Mouse (Mus musculus): ENCODE measurements around the gene Prkcb. TPM values are rescaled to one million over a fixed set of nuclear protein-coding genes. Genes with fewer than 3 reads are reported as not detected.
A peak's percentile ranks its signal among the peaks of the same experiment; 100 is the strongest.

The Prkcb gene
- total RNA-seq, 2 experiments from 2014 or later: 13.4 to 13.5 TPM

GRCm38 (mm10) chr7:122402041-122402440 is 113.5 kb downstream of the Prkcb start:
- no peak for DNase-seq

DNA sequence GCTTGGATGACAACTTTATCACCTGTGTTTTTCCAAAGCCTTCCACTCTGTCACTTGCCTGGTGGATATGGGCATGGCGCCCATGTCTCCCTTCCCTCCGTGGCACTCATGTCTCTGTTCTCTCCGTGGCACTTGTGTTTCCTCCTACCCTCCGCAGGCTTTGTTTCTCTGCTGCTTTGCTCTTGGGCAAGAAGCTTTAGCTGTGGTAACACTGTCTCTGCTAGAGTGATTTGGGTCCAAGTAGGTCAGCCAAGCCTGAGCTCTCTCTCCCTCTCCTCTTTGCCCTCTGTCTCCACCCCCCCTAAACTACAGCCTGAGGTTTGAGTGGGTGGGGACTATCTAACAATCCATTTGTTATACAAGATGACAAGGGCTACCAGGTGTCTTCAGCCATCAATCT is 114.8 kb downstream of the Prkcb start:
- peak; percentile 44 for DNase-seq

DNA sequence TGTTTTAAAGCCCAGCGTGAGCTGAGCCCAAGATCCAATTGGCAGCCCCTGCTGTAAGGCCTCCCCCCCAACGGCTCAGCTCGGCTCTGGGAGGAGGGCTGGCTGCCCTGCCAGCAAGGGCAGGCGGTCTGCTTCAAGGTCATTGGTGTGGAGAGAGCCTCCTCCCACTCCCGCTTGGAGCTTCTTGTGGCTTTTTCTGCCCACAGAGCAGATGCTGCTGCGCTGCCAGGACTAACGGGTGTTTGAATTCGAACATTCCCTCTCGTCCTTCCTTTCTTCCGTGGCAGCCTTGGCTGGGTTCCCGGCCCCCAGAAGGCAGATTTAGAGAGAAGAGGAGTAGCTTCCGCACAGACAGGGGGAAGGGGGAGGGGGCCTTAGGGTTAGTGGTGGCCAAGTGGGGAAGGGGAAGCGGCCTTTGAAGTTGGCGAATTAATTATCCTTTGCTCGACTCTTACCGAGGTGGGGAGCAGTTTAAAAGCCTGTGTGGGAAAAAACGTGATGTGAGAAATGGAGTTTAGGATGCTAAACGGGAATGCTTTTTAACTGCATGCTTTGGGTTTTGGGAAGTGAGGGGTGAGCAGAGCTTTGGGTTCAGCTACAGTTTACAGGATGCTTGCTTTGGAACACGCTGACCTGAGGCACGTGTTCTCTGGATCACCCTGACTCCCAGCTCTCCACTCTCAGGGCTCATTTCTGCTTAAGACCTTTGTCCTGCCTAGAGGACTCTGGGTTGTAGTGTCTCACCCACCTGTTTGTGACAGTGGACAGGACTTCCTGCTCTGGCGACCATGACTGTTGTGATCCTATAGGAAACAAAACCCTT is 116.2 kb downstream of the Prkcb start:
- DNase-seq: peak; percentile 70

DNA sequence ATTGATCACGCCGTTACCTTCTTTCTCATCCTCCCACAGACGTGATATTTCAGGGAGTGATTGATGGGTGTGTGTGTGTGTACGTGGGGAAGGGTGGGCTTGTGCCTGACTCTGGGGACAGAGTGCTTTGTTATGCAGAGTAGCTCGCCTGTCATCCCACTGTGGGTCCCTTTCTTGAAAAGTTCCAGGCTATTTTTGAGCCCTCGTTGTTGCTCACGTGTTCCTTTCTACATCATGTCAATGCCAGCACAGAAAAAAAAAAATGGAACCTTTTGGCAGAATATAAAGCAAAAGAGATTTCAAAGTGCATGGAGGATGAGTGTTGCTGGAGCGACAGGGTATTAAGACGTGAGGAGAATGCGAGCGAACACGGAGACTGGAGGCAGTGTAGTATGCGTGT is 118.1 kb downstream of the Prkcb start:
- no peak for DNase-seq

- no peak for DNase-seq
Observed at GRCm38 (mm10) chr7:122409945-122410344, 121.4 kb downstream of the Prkcb start.

DNA sequence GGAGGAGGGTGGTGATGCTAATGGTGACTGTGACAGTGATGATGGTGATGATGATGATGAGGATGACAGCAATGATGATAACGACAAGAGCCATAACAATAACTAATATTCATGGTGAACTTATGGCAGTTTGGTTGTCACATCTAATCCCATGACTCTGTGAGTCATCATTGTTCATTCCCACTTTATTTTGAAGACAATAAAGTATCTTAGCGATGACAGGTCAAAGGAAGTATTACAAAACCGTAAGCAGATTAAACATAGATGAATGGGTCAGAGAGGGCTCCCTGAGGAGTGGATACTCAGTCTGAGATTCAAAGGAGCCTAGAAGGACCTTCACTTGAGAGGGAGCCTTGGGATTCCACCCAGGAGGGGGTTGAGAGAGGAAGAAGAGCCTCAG is 122.3 kb downstream of the Prkcb start:
- no peak for DNase-seq

DNA sequence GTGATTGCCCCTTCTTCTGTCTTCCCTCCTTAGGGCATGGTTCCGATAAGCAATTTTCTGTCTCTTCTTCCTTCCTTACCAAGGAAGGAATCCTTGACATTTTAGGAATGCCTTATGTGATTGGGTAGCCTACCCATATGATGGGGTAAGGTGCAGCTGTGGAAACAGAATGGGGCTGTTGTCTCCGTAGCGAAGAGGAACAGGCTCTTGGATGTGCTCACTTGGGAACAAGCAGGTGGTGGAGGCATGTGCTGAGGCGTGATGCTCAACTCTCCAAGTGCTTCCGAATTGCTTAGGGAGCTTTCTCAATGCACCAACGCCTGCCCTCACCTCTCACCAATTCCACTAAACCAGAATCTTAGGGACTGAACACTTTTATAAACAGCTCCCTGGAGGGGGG is 124.7 kb downstream of the Prkcb start:
- DNase-seq: no peak

GRCm38 (mm10) chr7:122414146-122414545 is 125.6 kb downstream of the Prkcb start:
- DNase-seq: no peak

GRCm38 (mm10) chr7:122414608-122415007 is 126.1 kb downstream of the Prkcb start:
- DNase-seq: no peak

GRCm38 (mm10) chr7:122415387-122415786 is 126.8 kb downstream of the Prkcb start:
- no peak for DNase-seq

DNA sequence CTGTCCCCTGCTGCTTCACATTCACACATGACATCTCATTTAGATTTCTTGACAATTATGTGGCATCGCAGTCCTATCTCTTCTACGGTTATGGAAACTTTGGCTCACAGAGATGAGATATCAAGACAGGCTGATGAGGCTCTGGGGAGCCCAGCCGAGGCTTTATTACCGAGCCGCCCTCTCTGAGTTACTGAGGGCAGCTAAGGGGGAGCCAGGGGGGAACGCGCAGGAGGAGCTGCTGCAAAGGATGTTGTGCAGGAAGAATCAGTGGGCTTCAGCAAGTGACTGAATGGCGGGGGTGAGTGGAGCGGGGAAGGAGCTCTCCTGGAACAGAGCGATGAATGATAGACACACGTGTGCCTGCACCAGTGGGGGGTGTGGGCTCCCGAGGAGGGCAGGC is 127.4 kb downstream of the Prkcb start:
- DNase-seq: no peak

DNA sequence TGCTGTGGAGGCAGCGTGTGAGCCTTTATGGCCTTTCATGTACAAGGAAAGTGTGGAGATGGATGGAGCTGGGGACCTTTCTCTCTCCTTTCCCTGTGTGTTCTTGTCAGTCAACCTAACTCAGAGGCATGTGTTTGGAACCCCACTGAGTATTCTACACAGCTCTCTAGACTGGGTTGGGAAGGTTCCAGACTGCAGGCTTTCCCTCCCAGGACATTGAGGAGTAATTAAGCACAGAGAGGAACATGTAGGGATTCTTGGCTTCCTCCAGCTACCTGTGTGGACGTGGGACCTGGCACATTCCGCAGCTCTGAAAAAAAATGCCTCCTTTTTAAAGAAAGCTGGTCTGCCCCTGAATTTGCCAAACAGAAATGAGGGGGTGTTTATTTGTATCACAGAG is 130.0 kb downstream of the Prkcb start:
- DNase-seq: no peak

GRCm38 (mm10) chr7:122423816-122424215 is 135.3 kb downstream of the Prkcb start:
- DNase-seq: no peak

DNA sequence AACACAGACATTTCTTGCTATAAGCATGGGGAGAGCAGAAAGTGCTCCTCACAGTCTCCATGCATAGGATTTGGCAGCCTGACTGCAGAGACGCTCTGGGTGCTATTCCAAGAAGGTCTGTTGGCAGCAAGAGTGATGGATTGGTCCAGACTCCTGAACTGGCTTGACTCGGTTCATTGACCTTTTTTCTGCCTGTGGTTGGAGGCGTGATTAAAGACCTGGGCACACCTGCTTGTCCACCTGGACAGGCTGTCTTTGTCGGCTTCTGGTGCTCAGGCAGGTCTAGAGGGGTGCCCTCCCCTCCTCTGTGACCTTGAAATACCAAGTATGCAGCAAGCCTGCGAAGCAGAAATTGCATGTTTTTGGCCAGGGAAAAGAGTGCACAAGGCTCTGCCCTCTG is 140.6 kb downstream of the Prkcb start:
- DNase-seq: no peak

GRCm38 (mm10) chr7:122432401-122432800 is 143.8 kb downstream of the Prkcb start:
- DNase-seq: no peak

DNA sequence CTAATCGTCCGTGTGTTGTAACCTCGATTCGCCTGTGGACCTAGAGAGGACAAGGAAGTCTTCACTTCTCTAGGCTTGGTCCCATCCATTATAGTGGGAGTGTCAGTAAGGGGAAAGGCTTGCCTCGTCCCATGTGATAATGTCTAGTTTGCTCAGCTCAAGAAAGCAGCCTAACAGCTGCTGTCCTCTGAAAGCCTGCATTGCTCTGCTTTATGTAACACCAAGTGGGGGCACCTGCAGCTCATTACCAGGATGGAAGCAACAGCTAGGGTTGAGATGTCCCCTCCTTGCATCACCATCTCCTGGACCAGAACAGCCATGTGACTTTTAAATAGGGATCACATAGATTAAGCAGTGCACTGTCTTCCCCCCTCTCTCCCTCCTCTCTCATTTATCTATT is 144.8 kb downstream of the Prkcb start:
- no peak for DNase-seq

DNA sequence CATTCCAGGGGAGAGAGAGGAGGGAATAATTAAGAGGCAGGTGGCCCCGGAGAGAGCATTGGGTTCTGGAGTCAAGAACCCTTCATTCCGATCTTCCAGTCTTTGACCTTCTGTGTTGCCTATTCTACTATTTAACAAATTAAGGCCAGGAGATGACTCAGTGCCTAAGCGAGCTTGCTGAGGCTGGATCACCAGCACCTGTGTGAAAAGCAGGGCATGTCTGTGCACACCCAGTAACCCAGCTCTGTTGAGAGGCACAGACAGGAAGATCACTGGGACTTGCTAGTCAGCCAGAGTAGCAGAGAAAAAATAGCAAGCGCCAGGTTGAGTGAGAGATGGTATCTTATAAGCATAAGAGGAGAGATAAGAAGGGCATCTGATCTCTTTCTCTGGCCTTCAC is 146.4 kb downstream of the Prkcb start:
- no peak for DNase-seq

DNA sequence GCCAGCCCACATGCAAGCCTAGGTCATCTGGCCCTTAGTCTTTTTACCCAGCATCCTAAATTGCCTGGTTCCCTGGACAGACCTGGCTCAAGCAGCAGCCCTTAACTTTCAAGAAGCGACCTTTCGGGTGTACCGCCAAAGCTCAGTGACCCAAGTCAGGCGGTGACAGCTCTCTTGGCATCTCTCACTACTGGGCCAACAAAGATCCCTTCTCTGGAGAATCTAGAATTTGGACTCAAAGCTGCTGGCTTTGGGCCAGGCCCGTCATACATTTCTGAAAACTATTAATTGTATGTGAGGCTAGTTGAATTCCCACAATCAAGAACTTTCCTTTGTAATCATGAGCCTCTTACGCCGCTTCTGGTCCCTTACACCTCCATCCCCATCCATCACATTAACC is 147.0 kb downstream of the Prkcb start:
- no peak for DNase-seq

DNA sequence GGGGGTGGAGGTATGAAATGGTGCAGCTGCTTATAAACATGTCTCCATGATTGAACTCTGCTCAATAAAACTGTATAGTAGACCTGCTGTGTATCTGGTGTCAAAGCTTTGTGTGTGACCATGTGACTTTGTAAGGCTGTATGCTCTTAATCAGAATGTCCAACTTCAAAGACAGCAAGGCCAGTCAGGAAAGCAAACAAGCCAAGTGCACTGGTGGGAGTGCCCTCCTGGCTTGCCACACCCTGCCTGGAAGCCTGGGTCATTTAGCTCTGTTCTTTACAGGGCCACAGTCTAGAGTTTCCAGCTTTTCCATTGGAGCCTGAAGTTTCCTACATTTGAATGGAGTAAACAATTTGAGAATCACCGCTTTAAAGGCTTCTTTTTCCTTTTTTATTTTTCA is 148.8 kb downstream of the Prkcb start:
- DNase-seq: no peak

GRCm38 (mm10) chr7:122445056-122445455 is 156.5 kb downstream of the Prkcb start:
- DNase-seq: peak; percentile 47

GRCm38 (mm10) chr7:122452671-122453070 is 164.1 kb downstream of the Prkcb start:
- no peak for DNase-seq

- peak; percentile 90 for DNase-seq
Observed at GRCm38 (mm10) chr7:122459203-122459965, 170.8 kb downstream of the Prkcb start.

DNA sequence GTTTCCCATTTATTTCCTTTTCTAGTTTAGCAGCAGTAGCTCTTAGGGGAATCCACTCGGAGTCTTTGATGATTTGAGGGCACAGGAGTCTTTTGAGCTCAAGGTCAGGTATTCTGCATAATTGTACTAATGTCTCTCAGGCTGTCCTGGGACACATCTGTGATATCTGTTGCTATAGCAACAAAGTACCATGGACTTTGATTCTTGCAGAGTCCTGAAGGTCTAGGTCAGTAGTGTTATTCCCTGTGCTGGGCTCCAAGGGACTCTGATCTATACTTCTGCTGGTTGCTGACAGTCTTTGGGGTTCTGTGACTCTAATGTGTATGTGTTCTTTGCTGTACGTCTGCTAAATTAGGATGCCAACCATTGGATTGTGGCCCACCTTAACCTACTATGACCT is 171.5 kb downstream of the Prkcb start:
- no peak for DNase-seq

Measured in adrenal gland, postnatal 10 days (tissue).